Mouse (Mus musculus) liver, embryonic 13.5 days (tissue): ENCODE measurements around the gene Otop1. TPM values are rescaled to one million over a fixed set of nuclear protein-coding genes. Genes with fewer than 3 reads are reported as not detected.

Experiments
- ATAC-seq: fragments of 200-750 bp; cut with Nextera tagmentation; 2 replicates; pipeline ENCODE4 v1.8.0; 2017; ENCODE audit warnings: low read depth, mild to moderate bottlenecking, moderate number of reproducible peaks, moderate library complexity
- DNase-seq: peaks from one replicate; pipeline ENCODE4 v3.0.0; 2022
- H3K27ac ChIP-seq: fragments of 300-500 bp; sonication (generic); 2 replicates; pipeline ENCODE4 v1.5.1; 2015; ENCODE audit warnings: moderate library complexity, mild to moderate bottlenecking, inconsistent platforms
- H3K27me3 ChIP-seq: fragments of 300-500 bp; sonication (generic); 2 replicates; pipeline ENCODE4 v1.6.1; 2015; ENCODE audit warnings: mild to moderate bottlenecking, inconsistent platforms
- H3K36me3 ChIP-seq: fragments of 300-500 bp; sonication (generic); 2 replicates; pipeline ENCODE4 v1.6.1; 2015; ENCODE audit warnings: mild to moderate bottlenecking, inconsistent platforms
- H3K4me1 ChIP-seq: fragments of 300-500 bp; sonication (generic); replicated peaks from 2 replicates; pipeline ENCODE4 v1.6.1; 2015; ENCODE audit warnings: inconsistent platforms
- H3K4me2 ChIP-seq: fragments of 300-500 bp; sonication (generic); 2 replicates; pipeline ENCODE4 v1.6.1; 2015; ENCODE audit warnings: inconsistent platforms, mild to moderate bottlenecking, moderate library complexity
- H3K4me3 ChIP-seq: fragments of 300-500 bp; sonication (generic); replicated peaks from 2 replicates; pipeline ENCODE4 v1.5.1; 2015; ENCODE audit warnings: mild to moderate bottlenecking, inconsistent platforms
- H3K9ac ChIP-seq: fragments of 300-500 bp; sonication (generic); 2 replicates; pipeline ENCODE4 v1.6.1; 2015; ENCODE audit warnings: mild to moderate bottlenecking, inconsistent platforms
- H3K9me3 ChIP-seq: fragments of 300-500 bp; sonication (generic); replicated peaks from 2 replicates; pipeline ENCODE4 v1.6.1; 2016; ENCODE audit warnings: inconsistent platforms
- WGBS: fragments of 180-500 bp; shearing (Covaris S2); methylation state at CpG from one replicate; pipeline ENCODE4 v1.1.7; 2015; ENCODE audit not compliant: insufficient replicate concordance; 5-methylcytosine and 5-hydroxymethylcytosine counted together
- polyA plus RNA-seq: library from polyadenylated mRNA; unstranded; fragments of >200 nt; fragmentation: Nextera tagmentation; extraction: Ambion mirVana; gene quantifications from 2 replicates; pipeline ENCODE4 v1.2.1, GENCODE M21; 2015

Otop1 gene
- polyA plus RNA-seq, 1 experiment from 2014 or later, result 0.05 TPM

DNA sequence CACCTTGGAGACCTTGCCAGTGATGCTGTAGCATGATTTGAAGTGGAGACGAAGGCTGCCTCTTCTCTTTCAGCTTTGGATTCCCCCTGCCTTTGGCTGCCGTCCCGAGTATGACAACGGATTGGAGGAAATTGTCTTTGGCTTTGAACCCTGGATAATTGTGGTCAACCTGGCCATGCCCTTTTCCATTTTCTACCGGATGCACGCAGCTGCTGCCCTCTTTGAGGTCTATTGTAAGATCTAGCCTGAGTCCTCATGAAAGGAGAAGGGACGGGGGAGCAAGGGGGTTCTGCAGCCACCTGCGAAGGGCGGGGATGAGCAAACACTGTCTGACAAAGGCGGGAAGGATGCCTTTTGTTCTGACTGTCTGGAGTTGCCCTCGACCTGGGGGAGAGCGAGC is 26.9 kb downstream of the Otop1 start:
- Histone ChIP-seq H3K9me3 (no peaks in the 10 kb centered on the region), H3K9ac (no peak overlapping the region), H3K36me3 (no peaks in the 10 kb centered on the region), H3K4me3 (no peak overlapping the region), H3K27me3 (no peaks in the 10 kb centered on the region), H3K27ac (no peak overlapping the region), H3K4me2 (no peak overlapping the region), H3K4me1 (no peaks in the 10 kb centered on the region)
- WGBS, result 42% methylated on average over 12 of the region's 12 CpGs
- no peak for DNase-seq
- no peak for ATAC-seq

DNA sequence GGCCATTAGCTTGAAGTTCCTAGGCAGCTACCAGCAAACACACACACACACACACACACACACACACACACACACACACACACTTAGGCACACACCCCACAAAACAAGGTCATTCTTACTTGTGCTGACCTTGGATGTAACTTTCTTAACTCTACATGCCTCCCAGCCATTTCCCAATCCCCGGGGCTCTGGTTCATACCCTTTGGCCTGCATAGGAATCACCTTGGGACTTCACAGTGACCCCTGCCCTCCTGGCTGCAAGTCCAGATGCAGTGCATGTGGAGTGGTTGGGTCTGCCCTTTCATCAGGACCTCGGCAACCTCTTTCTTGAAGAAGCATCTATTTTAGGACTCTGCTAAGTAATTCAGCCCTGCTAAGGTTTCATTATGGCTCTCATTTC is 29.5 kb downstream of the Otop1 start:
- no peak for DNase-seq
- ATAC-seq, result no peak
- Histone ChIP-seq H3K27me3 (no peaks in the 10 kb centered on the region), H3K4me1 (no peaks in the 10 kb centered on the region), H3K36me3 (no peaks in the 10 kb centered on the region), H3K27ac (no peak overlapping the region), H3K4me3 (no peak overlapping the region), H3K9me3 (no peaks in the 10 kb centered on the region), H3K4me2 (no peak overlapping the region), H3K9ac (no peak overlapping the region)
- 56% methylated on average over 2 of the region's 2 CpGs for WGBS

DNA sequence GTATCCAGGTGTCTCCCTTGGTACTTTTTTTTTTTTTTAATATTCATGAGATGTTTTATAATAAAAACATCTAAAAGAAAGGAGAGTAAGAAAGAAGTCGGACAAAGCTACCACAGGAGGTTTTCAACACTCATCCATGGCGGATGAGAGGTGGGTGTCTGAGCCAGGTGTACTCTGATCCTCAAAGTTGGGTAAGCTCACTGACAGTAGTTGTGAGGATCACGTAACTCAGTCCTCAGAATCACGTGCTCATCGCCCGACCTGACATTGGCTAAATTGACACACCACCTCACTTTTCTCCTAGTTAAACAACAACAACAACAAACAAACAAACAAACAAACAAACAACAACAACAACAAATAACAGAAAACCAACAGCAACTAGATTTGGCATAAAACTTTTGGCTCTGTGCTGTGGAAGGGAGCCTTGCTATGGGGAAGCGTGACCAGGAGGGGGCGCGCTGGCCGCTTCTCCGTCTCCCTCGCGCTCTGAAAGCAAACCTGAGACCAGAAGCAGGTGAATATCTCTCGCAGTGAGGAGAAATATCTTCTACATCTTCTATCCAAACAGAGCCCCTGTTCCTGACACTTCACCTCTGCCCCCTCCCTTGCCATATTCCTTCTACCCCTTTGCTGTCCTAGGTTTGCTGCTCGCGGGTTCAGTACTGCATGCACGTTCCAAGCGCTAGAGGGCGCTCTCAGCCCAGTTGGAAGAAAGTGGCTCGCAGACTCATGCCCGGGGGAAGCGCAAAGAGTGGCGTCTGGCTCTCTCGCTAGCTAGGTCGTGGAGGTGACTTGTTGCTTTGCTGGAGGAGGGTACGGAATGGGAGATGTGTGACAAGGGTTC is 31.7 kb downstream of the Otop1 start:
- Histone ChIP-seq H3K27me3 (no peaks in the 10 kb centered on the region), H3K27ac (no peak overlapping the region), H3K9me3 (no peaks in the 10 kb centered on the region), H3K9ac (no peak overlapping the region), H3K36me3 (no peaks in the 10 kb centered on the region), H3K4me2 (peak overlapping the region; percentile 62), H3K4me3 (peak overlapping the region; percentile 34), H3K4me1 (no peaks in the 10 kb centered on the region)
- WGBS, result 10% methylated on average over 26 of the region's 26 CpGs
- peak; percentile 70 for DNase-seq
- peak; percentile 66; the same call in 1 of the 2 replicates for ATAC-seq

DNA sequence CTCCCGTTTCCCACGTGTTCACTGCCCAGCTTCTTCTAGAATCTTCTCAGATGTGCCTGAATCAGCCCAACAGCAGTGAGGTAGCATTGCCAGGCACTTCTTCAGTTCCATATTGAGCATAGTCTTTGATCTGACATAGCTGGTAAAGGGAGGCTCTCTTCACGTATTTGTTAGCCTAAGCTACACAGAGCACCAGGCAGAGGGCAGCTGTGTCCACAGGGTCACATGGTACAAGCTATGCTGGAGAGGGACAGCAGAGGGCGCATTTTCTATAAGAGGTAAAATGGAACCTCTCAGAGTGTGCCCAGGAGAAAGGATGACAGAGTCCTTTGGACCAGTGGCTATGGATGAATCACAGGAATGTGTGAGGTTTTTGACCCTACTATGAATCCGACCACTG is 33.1 kb downstream of the Otop1 start:
- DNase-seq (peak; percentile 39), ATAC-seq (peak; percentile 57)
- H3K36me3 ChIP-seq, result no peaks in the 10 kb centered on the region
- no peak overlapping the region for H3K4me2 ChIP-seq
- no peaks in the 10 kb centered on the region for H3K27me3 ChIP-seq
- no peaks in the 10 kb centered on the region for H3K4me1 ChIP-seq
- no peaks in the 10 kb centered on the region for H3K9me3 ChIP-seq
- 38% methylated on average over 5 of the region's 5 CpGs for WGBS
- H3K9ac ChIP-seq, result no peak overlapping the region
- H3K27ac ChIP-seq, result no peak overlapping the region
- H3K4me3 ChIP-seq, result no peak overlapping the region

DNA sequence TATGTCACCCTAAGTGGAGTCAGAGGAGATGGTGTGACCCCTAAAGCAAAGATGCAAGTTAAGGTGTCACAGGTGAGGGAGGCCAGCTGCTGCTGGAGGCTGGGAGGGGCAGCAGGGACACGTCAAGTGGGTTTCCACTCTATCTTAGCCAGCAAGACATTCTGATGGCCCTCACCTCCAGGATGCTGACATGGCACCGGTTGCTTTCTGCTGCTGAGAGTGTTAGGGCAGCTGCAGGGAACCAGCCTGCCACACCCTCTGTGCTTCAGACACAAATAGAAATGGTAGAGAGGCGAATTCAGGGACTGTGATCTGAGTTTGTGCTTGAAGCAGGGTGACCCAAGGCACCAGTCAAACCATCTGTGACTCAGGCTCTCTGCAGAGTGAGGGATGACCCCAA is 34.0 kb downstream of the Otop1 start:
- no peak overlapping the region for H3K4me2 ChIP-seq
- no peak for ATAC-seq
- H3K9me3 ChIP-seq, result no peaks in the 10 kb centered on the region
- no peaks in the 10 kb centered on the region for H3K36me3 ChIP-seq
- H3K4me3 ChIP-seq, result no peak overlapping the region
- H3K27ac ChIP-seq, result no peak overlapping the region
- 52% methylated on average over 3 of the region's 3 CpGs for WGBS
- no peak for DNase-seq
- no peak overlapping the region for H3K9ac ChIP-seq
- H3K4me1 ChIP-seq, result no peaks in the 10 kb centered on the region
- no peaks in the 10 kb centered on the region for H3K27me3 ChIP-seq

DNA sequence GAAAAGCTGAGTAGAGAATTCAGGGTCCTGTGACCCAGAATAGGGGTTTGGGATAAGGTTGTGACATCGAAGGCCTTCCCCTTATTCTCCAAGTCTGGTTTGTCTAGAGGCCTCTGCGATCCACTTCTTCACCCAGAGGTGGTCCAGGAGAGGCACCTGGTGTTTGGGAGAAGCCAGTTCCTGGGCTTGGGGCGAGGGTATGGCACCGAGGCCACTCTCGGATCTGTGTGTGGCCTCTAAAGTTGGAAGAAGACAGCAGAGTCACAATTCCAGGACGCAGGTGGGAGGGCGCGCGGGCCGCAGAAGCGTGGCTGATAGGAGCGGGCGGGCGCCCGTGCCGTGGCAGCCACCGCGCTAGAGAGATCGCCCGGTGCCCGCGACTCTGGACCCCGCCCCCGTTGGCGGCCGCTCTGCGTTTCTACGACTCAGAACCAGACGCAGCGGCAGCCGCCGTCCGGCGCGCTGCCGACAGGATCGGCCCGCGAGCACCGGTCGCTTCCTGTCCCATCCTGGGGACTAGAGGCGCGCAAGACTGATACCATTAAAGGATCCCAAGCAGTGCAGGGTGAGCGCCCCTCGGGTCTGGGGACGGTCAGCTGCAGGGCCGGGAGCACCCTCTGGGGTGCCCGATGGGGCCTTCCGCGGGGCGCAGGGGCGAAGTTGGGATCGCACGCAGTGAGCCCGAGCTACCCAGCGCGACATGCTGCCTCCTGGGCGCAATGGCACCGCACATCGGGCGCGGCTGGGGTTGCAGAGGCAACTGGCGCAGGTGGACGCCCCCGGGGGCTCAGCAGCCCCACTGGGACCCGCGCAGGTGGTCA is 43.4 kb downstream of the Otop1 start, which contains the start of gene Drd5:
Drd5 (plus strand) TSS at position 402 of the 821 bp plus-strand sequence.
- peak within 1 kb of the TSS; percentile 14; the same call in 1 of the 2 replicates for H3K4me2 ChIP-seq
- no peak within 1 kb of the TSS for H3K27ac ChIP-seq
- H3K9ac ChIP-seq, result no peak within 1 kb of the TSS
- peaks cover 56% of the 10 kb centered on the region for H3K27me3 ChIP-seq
- no peak for DNase-seq
- H3K4me3 ChIP-seq, result no peak within 1 kb of the TSS
- 3% methylated on average over 67 of the region's 67 CpGs for WGBS
- ATAC-seq, result no peak
- H3K36me3 ChIP-seq, result no peaks in the 10 kb centered on the region
- H3K4me1 ChIP-seq, result no peaks in the 10 kb centered on the region
- no peaks in the 10 kb centered on the region for H3K9me3 ChIP-seq

DNA sequence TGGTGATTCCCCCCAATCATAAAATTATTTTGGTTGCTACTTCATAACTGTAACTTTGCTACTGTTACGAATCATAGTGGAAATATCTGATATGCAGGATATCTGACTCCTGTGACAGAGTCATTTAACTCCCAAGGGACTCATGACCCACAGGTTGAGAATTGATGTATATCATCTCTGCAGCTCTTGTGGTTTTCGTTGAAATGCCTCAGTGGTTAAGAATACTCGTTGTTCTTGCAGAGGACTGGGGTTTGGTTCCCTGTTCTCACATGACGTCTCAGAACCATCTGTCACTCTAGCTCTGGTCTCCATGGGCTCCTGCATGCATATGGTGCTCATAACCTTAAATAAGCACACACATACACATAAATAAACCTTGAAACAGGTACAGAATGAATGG is 57.6 kb downstream of the Otop1 start:
- H3K4me1 ChIP-seq, result no peaks in the 10 kb centered on the region
- H3K36me3 ChIP-seq, result no peaks in the 10 kb centered on the region
- no peak for DNase-seq
- H3K9me3 ChIP-seq, result no peaks in the 10 kb centered on the region
- 29% methylated on average over 4 of the region's 4 CpGs for whole genome bisulfite sequencing
- no peak overlapping the region for H3K27ac ChIP-seq
- H3K4me2 ChIP-seq, result no peak overlapping the region
- no peaks in the 10 kb centered on the region for H3K27me3 ChIP-seq
- H3K9ac ChIP-seq, result no peak overlapping the region
- H3K4me3 ChIP-seq, result no peak overlapping the region
- no peak for ATAC-seq

DNA sequence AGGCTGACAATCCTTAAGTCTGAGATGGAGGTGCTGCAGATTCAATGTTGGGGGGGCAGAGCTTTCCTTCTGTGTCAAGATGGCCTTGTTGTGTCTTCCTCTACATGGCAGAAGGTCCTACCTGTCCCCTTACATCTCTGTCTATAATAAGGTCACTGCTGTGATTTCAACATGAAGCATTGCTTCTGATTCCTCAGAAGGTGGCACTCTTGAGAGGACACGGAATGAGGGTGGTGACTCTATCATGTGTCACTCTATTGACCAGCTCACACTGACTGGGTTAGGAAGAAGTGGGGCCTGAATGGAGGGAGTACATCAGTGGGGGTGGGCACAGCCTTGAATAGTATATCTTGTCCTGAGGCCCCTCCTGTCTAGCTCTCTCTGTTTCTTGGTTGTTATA is 58.8 kb downstream of the Otop1 start:
- 29% methylated on average over 1 of the region's 1 CpGs for WGBS

DNA sequence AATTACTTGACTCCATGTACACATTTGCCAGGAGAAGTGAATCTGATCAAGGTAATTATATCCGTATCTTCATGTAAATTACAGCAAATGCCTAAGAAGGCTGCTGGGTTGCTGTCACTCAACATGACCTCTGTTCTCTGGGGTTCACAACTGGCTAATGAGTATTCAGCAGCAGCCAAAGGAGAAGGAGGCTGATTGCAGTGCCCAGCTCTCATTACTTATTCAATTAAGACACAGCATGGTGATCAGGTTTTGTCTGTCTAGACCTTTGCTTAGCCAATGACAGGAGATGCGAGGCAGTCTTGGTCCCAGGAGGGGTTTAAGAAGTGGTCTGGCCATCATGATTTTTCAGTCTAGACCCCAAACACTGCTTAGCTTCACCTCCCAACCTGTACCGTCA is 67.3 kb downstream of the Otop1 start:
- Histone ChIP-seq H3K27ac (no peak overlapping the region), H3K4me1 (no peaks in the 10 kb centered on the region), H3K27me3 (no peaks in the 10 kb centered on the region), H3K36me3 (no peaks in the 10 kb centered on the region), H3K4me3 (no peak overlapping the region), H3K4me2 (no peak overlapping the region), H3K9me3 (no peaks in the 10 kb centered on the region), H3K9ac (no peak overlapping the region)
- ATAC-seq (no peak), DNase-seq (no peak)
- 53% methylated on average over 3 of the region's 3 CpGs for WGBS

More for the DNA sequence above, 58.8 kb downstream of the Otop1 start:
- Histone ChIP-seq H3K9ac (no peak overlapping the region), H3K27ac (no peak overlapping the region), H3K4me3 (no peak overlapping the region), H3K4me1 (no peaks in the 10 kb centered on the region), H3K36me3 (no peaks in the 10 kb centered on the region), H3K9me3 (no peaks in the 10 kb centered on the region), H3K4me2 (no peak overlapping the region), H3K27me3 (no peaks in the 10 kb centered on the region)
- DNase-seq (no peak), ATAC-seq (no peak)

DNA sequence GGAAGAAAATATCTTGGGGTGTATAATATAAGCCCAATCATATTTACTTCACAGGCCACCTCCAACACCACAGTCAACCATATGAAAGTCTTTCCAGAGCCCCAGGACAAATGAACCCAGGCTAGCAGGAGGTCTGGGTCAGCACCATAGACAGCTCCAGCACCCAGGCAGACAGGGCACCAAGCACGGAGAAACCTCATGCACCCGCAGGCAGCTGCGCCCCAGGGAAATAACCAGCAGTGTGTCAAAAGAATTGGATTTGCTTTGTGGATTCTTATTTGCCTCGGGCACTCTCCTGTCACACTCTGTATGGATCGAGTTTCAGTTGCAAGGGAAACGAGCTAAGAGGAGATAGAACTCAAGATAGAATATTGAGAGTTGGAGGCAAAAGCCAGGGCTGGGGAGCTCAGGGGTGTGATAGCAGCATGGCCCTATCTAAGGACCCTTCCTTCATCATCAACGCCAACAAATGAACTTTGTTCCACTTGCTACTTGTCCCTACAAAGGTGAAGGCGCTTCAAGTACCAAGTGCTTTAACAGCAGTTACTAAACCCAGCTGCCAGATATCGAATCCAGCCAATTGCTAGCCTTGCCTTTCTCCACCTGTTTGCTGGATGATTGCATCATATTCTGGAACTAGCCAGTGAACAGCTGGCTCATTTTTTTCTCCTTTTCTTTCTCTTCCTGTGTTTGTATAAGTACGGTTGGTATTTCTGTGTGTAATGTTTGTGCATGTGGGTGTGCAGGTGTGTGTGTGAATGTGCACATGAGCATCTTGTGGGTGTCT is 71.1 kb downstream of the Otop1 start:
- no peak overlapping the region for H3K9ac ChIP-seq
- no peak overlapping the region for H3K4me2 ChIP-seq
- H3K27ac ChIP-seq, result no peak overlapping the region
- 29% methylated on average over 10 of the region's 10 CpGs for WGBS
- H3K9me3 ChIP-seq, result no peaks in the 10 kb centered on the region
- ATAC-seq (no peak), DNase-seq (no peak)
- no peak overlapping the region for H3K4me3 ChIP-seq
- H3K27me3 ChIP-seq, result no peaks in the 10 kb centered on the region
- H3K36me3 ChIP-seq, result no peaks in the 10 kb centered on the region
- H3K4me1 ChIP-seq, result no peaks in the 10 kb centered on the region

DNA sequence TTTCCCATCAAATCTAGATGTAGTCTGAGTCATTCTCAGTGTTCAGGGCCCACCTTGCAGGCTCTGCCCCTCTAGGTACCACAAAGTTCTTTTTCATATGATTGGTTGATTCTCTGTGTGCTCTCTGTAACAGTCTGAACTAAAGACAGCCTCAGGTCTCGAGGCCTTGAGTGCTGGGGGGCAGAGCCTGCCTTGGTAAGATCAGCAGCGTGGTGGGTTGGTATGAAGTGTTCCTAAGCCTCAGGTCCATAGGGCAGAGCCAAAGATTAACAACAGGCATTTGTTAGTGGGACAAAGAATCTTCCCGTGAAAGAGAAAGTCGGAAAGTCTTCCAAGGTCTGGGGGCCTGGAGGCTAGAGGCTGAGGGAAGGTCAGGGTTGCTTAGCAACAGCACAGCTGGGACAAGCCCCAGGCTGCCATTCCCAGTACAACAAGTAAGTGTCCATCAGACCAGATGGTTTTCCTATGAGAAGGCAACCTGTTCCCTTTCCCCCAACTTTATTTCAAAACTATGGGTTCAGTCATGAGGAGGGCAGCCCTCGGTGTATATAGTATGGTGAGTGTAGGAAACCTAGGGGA is 74.7 kb downstream of the Otop1 start:
- WGBS, result 52% methylated on average over 5 of the region's 5 CpGs
- no peak overlapping the region for H3K4me2 ChIP-seq
- H3K27me3 ChIP-seq, result no peaks in the 10 kb centered on the region
- H3K9ac ChIP-seq, result no peak overlapping the region
- H3K9me3 ChIP-seq, result no peaks in the 10 kb centered on the region
- DNase-seq, result no peak
- no peak overlapping the region for H3K4me3 ChIP-seq
- no peak for ATAC-seq
- no peaks in the 10 kb centered on the region for H3K4me1 ChIP-seq
- H3K27ac ChIP-seq, result no peak overlapping the region
- H3K36me3 ChIP-seq, result no peaks in the 10 kb centered on the region
